Mouse (Mus musculus) urinary bladder, postnatal 4 days (tissue): ENCODE results near the gene Chrm3.
"Not testable (repeated sequence)": the region's sequence is repeated elsewhere in the genome, so short reads cannot be mapped to it uniquely, and the experiment has no call there.

Source experiments
- DNase-seq, 2 experiments: peaks; one replicate each; pipeline ENCODE4 v3.0.0; 2021 to 2022; ENCODE audit warnings: low spot score in 2 of 2

The Chrm3 gene

DNA sequence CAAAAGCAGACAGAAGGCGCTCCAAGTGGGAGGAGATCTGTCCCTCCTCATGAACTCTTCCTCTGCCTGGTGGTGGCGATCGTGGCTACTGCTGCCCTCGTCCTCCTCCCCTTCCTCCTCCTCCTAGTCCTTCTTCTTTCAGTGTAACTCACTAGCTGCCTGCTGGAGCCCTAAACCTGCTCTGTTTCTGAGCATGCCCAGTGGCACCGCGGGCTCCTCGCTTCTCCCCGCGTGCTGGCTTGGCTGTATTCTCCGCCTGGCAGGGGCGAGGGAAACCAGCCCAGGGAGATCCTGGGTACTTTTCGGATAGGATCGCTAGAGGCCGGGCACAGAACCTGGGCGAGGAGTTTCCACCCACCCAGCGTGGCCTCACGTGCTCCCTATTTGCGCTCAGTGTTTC is at the start of gene Chrm3:
Gene Chrm3 (minus strand): TSS at position 71 of the 400 bp plus-strand sequence.
- DNase-seq: peak; percentile 21 to 62

GRCm38 (mm10) chr13:10394364-10394763 is 33.7 kb upstream of the Chrm3 start:
- DNase-seq: no peak

- DNase-seq: not testable (repeated sequence)
Observed at GRCm38 (mm10) chr13:10375487-10375886, 14.8 kb upstream of the Chrm3 start.

DNA sequence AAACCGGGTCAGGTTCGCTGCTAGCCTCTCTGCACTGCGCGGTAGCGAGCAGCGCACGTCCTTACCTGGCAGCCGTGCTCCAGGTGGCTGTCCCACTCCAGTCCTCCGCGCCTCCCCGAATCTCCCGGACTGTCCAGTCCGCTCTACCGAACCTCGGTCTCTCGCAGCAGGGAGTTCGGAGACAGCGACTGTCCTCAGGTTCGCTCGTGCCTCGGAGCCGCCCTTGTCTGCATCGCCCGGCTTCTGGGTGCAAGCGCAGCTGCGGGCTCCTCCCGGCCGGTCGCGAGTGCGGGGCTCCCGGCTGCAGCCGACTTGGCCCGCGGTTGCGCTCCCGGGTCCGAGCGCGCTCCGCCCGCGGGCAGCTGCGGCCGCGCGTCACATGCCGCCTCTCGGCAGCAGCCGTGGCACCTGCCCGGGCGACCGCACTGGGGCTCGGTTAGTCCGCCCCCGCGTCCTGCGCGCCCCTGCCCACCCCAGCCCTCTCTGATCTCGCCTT is 400 bp downstream of the Chrm3 start:
- no peak for DNase-seq

DNA sequence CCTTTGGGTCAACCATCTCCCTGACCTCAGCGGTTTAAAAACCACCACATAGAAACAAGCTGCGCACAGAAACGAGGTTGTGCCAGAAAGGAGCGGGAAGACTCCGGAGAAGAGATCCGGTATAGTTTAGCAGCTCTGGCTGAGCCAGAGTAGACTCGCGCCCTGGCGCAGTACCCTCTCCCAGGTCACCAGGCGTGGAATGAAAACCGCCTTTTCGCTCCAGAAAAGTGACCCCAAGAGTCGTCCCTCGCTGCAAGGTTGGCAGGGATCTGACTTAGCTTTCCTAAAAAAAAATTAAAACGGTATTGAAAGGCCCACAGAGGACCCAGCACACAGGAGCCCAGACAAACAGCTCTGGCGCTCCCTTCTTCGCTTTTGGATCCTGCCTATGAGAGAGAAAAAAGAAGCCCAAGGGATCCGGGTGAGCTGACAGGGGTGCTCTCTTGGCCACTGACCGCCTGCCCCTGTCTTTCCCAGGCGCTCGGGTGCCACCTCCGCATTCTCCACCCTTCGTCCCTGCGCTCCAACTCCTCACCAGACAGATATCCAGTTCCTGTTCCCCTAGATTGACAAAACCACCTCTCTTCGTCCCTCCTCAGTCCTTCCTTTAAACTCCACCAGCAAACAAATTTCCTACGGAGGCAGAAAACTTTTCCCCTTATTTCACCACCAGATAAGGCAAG is 990 bp downstream of the Chrm3 start:
- no peak for DNase-seq

DNA sequence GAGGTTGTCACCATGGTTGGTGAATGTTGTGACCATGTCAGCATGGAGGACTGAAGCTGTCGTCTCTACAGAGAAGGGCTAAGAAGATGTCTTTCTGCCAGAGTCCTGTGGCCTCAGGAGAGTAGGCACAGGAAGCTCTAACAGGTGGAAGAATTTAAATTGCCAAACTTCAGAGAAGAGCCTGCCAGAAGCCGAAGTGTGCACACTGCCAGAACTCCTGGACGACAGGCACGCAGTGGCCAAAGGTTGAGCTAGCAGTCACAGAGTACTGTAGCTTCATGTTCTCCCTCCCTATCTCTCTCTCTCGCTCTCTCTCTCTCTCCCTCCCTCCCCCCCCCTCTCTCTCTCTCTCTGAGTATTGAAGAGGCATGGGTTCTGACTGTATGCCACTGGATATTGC is 4.9 kb downstream of the Chrm3 start:
- no peak for DNase-seq

GRCm38 (mm10) chr13:10354885-10355575 is 5.6 kb downstream of the Chrm3 start:
- no peak for DNase-seq

GRCm38 (mm10) chr13:10352141-10352540 is 8.5 kb downstream of the Chrm3 start:
- no peak for DNase-seq

- DNase-seq: no peak
Observed at GRCm38 (mm10) chr13:10344362-10344761, 16.3 kb downstream of the Chrm3 start.

- DNase-seq: no peak
Observed at GRCm38 (mm10) chr13:10335558-10335957, 25.1 kb downstream of the Chrm3 start.

DNA sequence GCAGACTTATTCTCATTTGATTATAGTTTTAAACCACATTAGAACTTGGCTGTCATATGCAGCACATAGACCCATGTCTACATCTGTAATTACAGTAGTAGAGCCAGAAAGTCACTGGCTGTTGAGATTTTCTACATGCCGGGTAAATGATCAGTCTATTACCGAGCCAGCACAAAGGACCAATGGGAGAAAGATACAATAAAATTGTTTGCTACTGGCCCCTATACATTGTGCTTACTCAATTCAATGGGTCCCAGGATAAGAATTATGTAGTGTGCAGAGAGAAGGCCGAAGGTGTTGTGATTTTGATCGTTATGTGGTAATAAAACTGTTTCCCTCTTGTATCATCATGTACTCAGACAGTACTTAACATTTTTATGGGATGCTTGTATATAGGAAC is 27.9 kb downstream of the Chrm3 start:
- no peak for DNase-seq

GRCm38 (mm10) chr13:10309811-10310210 is 50.8 kb downstream of the Chrm3 start:
- DNase-seq: no peak

DNA sequence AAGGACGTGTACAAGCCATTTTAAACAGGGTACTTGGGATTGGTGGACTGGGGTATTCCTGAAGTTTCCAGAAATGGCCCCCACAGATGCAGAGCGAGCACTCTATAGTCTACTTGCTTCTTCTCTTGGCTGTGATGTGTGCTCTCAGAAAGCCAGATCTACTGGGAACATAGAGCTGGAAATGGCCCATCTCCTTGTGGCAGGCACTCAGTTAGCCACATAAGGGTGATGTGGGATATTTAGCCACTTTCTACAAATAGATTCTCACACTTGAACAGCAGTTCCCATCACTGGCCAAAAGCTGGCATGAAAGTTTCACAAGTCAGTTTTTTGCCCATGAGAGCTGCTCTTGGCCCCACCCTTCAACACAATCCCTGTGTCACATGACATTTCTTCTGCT is 65.5 kb downstream of the Chrm3 start:
- no peak for DNase-seq

- no peak for DNase-seq
Observed at GRCm38 (mm10) chr13:10284331-10284730, 76.3 kb downstream of the Chrm3 start.

DNA sequence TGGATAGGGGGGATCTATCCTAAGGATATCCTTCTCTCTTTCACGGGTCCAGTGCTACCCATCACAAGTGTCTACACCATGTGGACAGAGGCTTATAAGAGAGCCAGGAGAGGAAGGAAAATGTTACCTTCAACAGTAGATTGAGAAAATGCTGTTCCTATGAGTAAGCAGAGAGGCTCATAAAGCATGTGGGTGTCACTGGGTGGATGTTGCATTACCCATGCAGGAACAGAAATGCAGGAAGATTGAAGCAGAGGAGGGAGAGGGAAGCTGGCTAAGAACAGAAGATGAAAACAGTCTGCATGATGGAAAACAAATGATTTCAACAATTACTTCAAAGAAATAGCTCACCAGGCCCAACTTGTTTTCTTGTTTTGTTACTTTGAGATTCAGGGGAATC is 85.7 kb downstream of the Chrm3 start:
- DNase-seq: no peak

- no peak for DNase-seq
Observed at GRCm38 (mm10) chr13:10263784-10264183, 96.9 kb downstream of the Chrm3 start.

- no peak for DNase-seq
Observed at GRCm38 (mm10) chr13:10253049-10253448, 107.6 kb downstream of the Chrm3 start.

- DNase-seq: no peak
Observed at GRCm38 (mm10) chr13:10251499-10252179, 109.0 kb downstream of the Chrm3 start.

- DNase-seq: no peak
Observed at GRCm38 (mm10) chr13:10244243-10244998, 116.2 kb downstream of the Chrm3 start.

GRCm38 (mm10) chr13:10240238-10240637 is 120.4 kb downstream of the Chrm3 start:
- DNase-seq: no peak

- DNase-seq: no peak
Observed at GRCm38 (mm10) chr13:10239825-10240224, 120.8 kb downstream of the Chrm3 start.

DNA sequence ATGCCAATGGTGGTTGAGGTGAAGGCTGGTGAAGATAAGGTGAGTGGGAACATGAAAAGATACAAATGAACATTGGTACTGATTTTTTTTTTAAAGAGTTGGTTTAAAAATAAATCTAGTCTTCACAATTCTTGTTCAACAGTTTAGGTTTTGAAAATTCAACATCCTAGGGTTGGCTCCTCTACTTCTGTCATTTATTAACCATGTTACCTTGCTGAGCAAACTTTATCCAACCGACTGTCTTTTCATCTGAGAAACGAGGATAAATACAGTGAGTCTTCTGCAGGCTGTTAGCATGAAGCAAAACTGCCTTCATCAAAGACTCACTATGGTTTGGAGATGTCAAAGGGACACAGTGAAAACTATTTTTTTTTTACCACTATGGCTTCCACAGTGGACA is 123.0 kb downstream of the Chrm3 start:
- no peak for DNase-seq
